Mouse (Mus musculus) limb, embryonic 11.5 days (tissue): ENCODE data around the gene Ndufc2. TPM values are rescaled to one million over a fixed set of nuclear protein-coding genes. Genes with fewer than 3 reads are reported as not detected.
"Not testable (repeated sequence)": the region's sequence is repeated elsewhere in the genome, so short reads cannot be mapped to it uniquely, and the experiment has no call there.

ENCODE experiments used
- ATAC-seq: fragments of 200-750 bp; cut with Nextera tagmentation; 2 replicates; pipeline ENCODE4 v1.8.0; 2017; ENCODE audit warnings: low read depth; ENCODE audit not compliant: insufficient number of reproducible peaks, low FRiP score, low TSS enrichment
- DNase-seq: peaks from one replicate; pipeline ENCODE4 v3.0.0-alpha.2; 2015; ENCODE audit warnings: low spot score
- H3K27ac ChIP-seq: fragments of 300-500 bp; sonication (generic); replicated peaks from 2 replicates; pipeline ENCODE4 v1.5.1; 2014; ENCODE audit warnings: low read depth, mild to moderate bottlenecking, low read length
- H3K27me3 ChIP-seq: fragments of 300-500 bp; sonication (generic); 2 replicates; pipeline ENCODE4 v1.6.1; 2014; ENCODE audit warnings: mild to moderate bottlenecking, low read length, mixed read lengths; ENCODE audit not compliant: control insufficient read depth, insufficient read depth
- H3K36me3 ChIP-seq: fragments of 300-500 bp; sonication (generic); 2 replicates; pipeline ENCODE4 v1.6.1; 2014; ENCODE audit warnings: mild to moderate bottlenecking, low read length, moderate library complexity, mixed read lengths; ENCODE audit not compliant: control insufficient read depth, insufficient read depth
- H3K4me1 ChIP-seq: fragments of 300-500 bp; sonication (generic); 2 replicates; pipeline ENCODE4 v1.6.1; 2014; ENCODE audit warnings: low read length, mixed read lengths; ENCODE audit not compliant: control insufficient read depth, insufficient read depth
- H3K4me2 ChIP-seq: fragments of 300-500 bp; sonication (generic); 2 replicates; pipeline ENCODE4 v1.6.1; 2014; ENCODE audit warnings: low read depth, mild to moderate bottlenecking, moderate library complexity; ENCODE audit not compliant: severe bottlenecking
- H3K4me3 ChIP-seq: fragments of 300-500 bp; sonication (generic); 2 replicates; pipeline ENCODE4 v1.5.1; 2014; ENCODE audit warnings: low read depth, low read length
- H3K9ac ChIP-seq: fragments of 300-500 bp; sonication (generic); 2 replicates; pipeline ENCODE4 v1.6.1; 2014; ENCODE audit warnings: mild to moderate bottlenecking, low read length
- H3K9me3 ChIP-seq: fragments of 300-500 bp; sonication (generic); 2 replicates; pipeline ENCODE4 v1.6.1; 2016; ENCODE audit warnings: low read length; ENCODE audit not compliant: control insufficient read depth
- WGBS: fragments of 180-500 bp; shearing (Covaris S2); extraction: QIAGEN DNeasy Blood & Tissue Kit; methylation state at CpG from one replicate; pipeline ENCODE4 v1.1.7; 2014; 5-methylcytosine and 5-hydroxymethylcytosine counted together
- polyA plus RNA-seq: library from polyadenylated mRNA; unstranded; fragments of >200 nt; fragmentation: Nextera tagmentation; extraction: Ambion mirVana; gene quantifications from 2 replicates; pipeline ENCODE4 v1.2.1, GENCODE M21; 2014

Ndufc2 gene
- polyA plus RNA-seq, 1 experiment from 2014 or later, result 342 TPM

DNA sequence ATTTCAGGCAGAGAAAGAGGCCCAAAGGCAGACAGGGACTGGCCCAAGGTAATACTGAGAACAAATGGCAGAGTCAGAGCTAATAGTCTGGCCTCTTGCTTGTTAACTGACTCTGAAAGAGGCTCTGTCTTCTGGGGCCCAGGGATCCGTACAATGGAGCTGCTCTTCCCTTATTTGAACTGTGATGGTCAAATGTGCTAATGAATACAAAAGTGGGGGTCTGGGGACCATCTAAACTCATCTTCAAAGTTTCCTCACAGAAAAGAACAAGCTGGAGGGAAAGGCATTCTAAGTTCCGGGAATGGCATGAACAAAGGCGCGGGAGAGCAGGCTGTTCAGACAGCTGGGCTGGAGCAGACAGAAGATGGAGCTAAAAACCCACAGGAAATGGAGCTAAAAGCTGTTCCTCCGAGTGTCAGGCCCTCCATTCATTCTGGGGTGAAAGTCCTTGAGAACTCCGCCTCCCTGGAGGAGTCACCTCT, 47.3 kb downstream of the Ndufc2 start:
- ATAC-seq (no peak), DNase-seq (no peak)
- Histone ChIP-seq H3K27ac (no peak overlapping the region), H3K4me3 (no peak overlapping the region), H3K27me3 (no peaks in the 10 kb centered on the region), H3K9ac (no peak overlapping the region), H3K36me3 (no peaks in the 10 kb centered on the region), H3K9me3 (no peaks in the 10 kb centered on the region; the same call in 1 of the 2 replicates), H3K4me1 (no peaks in the 10 kb centered on the region), H3K4me2 (no peak overlapping the region)
- 74% methylated on average over 6 of the region's 6 CpGs for WGBS

- not testable (repeated sequence) for H3K27ac ChIP-seq, ATAC-seq, H3K4me3 ChIP-seq, H3K36me3 ChIP-seq, H3K27me3 ChIP-seq, DNase-seq, H3K4me1 ChIP-seq, H3K9ac ChIP-seq, H3K4me2 ChIP-seq, H3K9me3 ChIP-seq
- WGBS, result 78% methylated on average over 2 of the region's 2 CpGs
Observed at GRCm38 (mm10) chr7:97451023-97451422, 51.2 kb downstream of the Ndufc2 start, which contains the start of gene Kctd14. Gene Kctd14, plus strand, starts transcription at chr7:97451323.

DNA sequence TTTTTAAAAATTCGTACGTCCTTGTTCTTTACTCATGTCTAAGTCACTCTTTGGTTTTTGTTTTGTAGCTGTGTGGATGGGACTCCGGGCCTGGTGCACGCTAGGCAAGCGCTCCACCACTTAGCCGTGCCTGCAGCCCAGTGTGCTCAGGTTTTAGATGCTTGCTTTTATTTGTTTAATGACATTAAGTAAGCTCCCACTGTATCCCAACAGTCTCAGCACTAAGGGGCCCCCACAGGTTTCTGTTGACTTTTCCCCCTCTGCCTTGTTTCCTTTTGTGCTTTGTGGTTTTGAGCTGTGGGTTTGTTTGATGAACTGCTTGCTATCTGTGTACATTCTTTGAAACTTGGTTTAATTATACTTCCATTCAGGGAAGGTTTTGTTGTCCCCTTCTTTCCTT, 52.4 kb downstream of the Ndufc2 start:
- Histone ChIP-seq H3K4me1 (no peaks in the 10 kb centered on the region), H3K9ac (no peak overlapping the region), H3K4me2 (no peak overlapping the region), H3K27ac (no peak overlapping the region), H3K36me3 (no peaks in the 10 kb centered on the region), H3K4me3 (no peak overlapping the region), H3K27me3 (no peaks in the 10 kb centered on the region), H3K9me3 (no peaks in the 10 kb centered on the region; the same call in 1 of the 2 replicates)
- 87% methylated on average over 6 of the region's 6 CpGs for WGBS
- ATAC-seq (no peak), DNase-seq (no peak)

DNA sequence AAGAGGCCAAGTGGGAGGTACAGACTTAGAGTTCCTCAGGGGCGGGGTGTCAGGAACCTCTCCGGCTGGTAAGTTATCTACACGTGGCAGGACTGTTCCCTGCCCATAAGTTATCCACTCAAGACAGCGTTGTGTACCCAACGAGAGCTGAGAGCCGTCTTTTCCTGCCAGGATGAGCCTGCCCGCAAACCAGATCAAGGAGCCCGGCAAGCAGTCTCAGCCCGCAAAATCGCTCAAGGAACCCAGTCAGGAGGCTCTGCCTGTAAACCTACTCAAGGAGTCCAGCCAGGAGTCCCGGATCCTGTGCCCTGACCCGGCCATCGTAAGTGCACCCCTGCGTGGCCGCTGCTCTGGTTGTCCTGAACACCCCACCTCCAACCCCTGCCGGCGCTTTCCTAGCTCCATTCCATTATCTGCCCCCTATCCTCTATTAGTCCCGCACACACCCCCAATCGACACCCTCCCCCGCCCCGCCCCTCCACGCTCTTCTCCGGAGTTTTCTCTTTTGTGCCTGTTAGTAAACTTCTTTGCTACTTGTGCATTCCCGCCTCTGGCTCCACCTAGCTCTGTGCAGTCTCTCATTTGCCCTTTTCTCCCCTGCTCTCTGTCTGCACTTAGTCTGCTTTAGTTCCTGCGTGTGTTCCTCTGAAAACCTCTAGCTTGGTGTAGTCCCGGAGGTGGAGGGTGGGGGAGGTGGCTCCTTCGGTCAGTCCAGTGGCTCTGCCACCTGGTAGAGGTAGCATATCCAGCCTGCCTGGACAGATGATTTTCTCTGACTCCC, 53.5 kb downstream of the Ndufc2 start:
- H3K9ac ChIP-seq, result peak overlapping the region; percentile 51

DNA sequence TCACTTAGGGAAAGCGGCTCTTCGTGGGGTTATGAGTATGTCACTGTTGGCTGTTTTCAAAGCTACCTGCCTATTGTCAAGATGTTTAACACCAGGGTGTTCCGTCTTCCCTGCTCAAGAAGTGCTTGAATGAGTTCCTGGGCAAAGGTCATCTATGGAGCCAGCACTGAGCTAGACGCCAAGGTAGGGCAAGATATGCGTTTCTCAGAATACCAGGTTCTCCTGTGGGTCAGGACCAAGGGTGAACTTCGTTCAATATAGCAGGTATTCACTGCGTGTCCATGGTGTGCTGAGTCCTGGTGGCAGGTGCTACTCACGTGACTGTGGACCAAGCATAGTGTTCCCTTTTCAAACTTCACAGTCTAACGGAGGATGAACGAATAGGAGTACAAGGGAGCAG, 55.0 kb downstream of the Ndufc2 start:
- WGBS, result 94% methylated on average over 10 of the region's 10 CpGs
- Histone ChIP-seq H3K4me1 (no peaks in the 10 kb centered on the region), H3K9ac (no peak overlapping the region), H3K27ac (no peak overlapping the region), H3K36me3 (no peaks in the 10 kb centered on the region), H3K4me2 (no peak overlapping the region), H3K4me3 (no peak overlapping the region), H3K27me3 (no peaks in the 10 kb centered on the region), H3K9me3 (no peaks in the 10 kb centered on the region)
- ATAC-seq (no peak), DNase-seq (no peak)

More for the DNA sequence above, 53.5 kb downstream of the Ndufc2 start:
- Histone ChIP-seq H3K27me3 (no peaks in the 10 kb centered on the region), H3K36me3 (no peaks in the 10 kb centered on the region), H3K4me2 (peak overlapping the region; percentile 79), H3K27ac (no peak overlapping the region), H3K9me3 (no peaks in the 10 kb centered on the region; the same call in 1 of the 2 replicates), H3K4me3 (peak overlapping the region; percentile 32), H3K4me1 (no peaks in the 10 kb centered on the region)
- ATAC-seq, result peak; percentile 62
- WGBS, result 5% methylated on average over 27 of the region's 27 CpGs
- peak; percentile 57 for DNase-seq

- 80% methylated on average over 3 of the region's 3 CpGs for WGBS
Observed at GRCm38 (mm10) chr7:97455577-97455976, 55.8 kb downstream of the Ndufc2 start.

More at GRCm38 (mm10) chr7:97455577-97455976, 55.8 kb downstream of the Ndufc2 start:
- H3K4me2 ChIP-seq, result no peak overlapping the region
- no peak overlapping the region for H3K27ac ChIP-seq
- no peaks in the 10 kb centered on the region for H3K36me3 ChIP-seq
- ATAC-seq (no peak), DNase-seq (no peak)
- no peaks in the 10 kb centered on the region for H3K27me3 ChIP-seq
- H3K9ac ChIP-seq, result no peak overlapping the region
- no peak overlapping the region for H3K4me3 ChIP-seq
- no peaks in the 10 kb centered on the region for H3K4me1 ChIP-seq
- H3K9me3 ChIP-seq, result no peaks in the 10 kb centered on the region

Other genes with a start within 250 kb of the Ndufc2 start
- gene Usp35, start 68.0 kb upstream of the Ndufc2 start, polyA plus RNA-seq, result 2.4 and 2.5 TPM in 2 replicates
- 3.6 and 4.3 TPM in 2 replicates for gene Kctd21, start 67.7 kb upstream of the Ndufc2 start, polyA plus RNA-seq
- 38.6 and 45.3 TPM in 2 replicates for gene Alg8, start 28.4 kb upstream of the Ndufc2 start, polyA plus RNA-seq
- gene Thrsp, start 17.7 kb downstream of the Ndufc2 start, polyA plus RNA-seq, result 0.27 TPM in 1 of 2 replicates, not detected in the other
- gene Kctd14, start 51.3 kb downstream of the Ndufc2 start, polyA plus RNA-seq, result 0.65 and 1.6 TPM in 2 replicates
- 70.7 and 73.2 TPM in 2 replicates for gene Ints4, start 81.0 kb downstream of the Ndufc2 start, polyA plus RNA-seq
- 43.4 and 43.5 TPM in 2 replicates for gene Aamdc, start 179.5 kb downstream of the Ndufc2 start, polyA plus RNA-seq
- 29.2 and 29.7 TPM in 2 replicates for gene Rsf1, start 179.9 kb downstream of the Ndufc2 start, polyA plus RNA-seq